Mouse (Mus musculus) G1E (cell line): ENCODE data around the gene Rgs6. TPM values are rescaled to one million over a fixed set of nuclear protein-coding genes. Genes with fewer than 3 reads are reported as not detected.

Source experiments
- ATAC-seq: 2 replicates; pipeline ENCODE4 v1.8.0; 2016; ENCODE audit warnings: mild to moderate bottlenecking; ENCODE audit not compliant: insufficient number of reproducible peaks, poor library complexity, low FRiP score, severe bottlenecking; ENCODE audit errors: extremely low read depth
- DNase-seq: peaks from one replicate; pipeline ENCODE4 v3.0.0; 2012; ENCODE audit warnings: low spot score
- H3K27me3 ChIP-seq: 2 replicates; pipeline ENCODE4 v1.6.1; 2012; ENCODE audit warnings: mild to moderate bottlenecking, low read length, inconsistent platforms; ENCODE audit not compliant: insufficient read depth
- H3K36me3 ChIP-seq: replicated peaks from 2 replicates; pipeline ENCODE3; 2012; ENCODE audit warnings: mild to moderate bottlenecking, inconsistent platforms
- H3K4me1 ChIP-seq: 2 replicates; pipeline ENCODE4 v1.6.1; 2012; ENCODE audit warnings: low read depth, low read length, inconsistent platforms, mixed read lengths; ENCODE audit not compliant: insufficient read depth
- H3K4me3 ChIP-seq: 2 replicates; pipeline ENCODE4 v1.5.1; 2012; ENCODE audit warnings: low read depth, mild to moderate bottlenecking, inconsistent platforms, low read length, moderate library complexity, mixed read lengths
- H3K9me3 ChIP-seq: replicated peaks from 2 replicates; pipeline ENCODE4 v1.6.1; 2012; ENCODE audit warnings: inconsistent platforms
- CTCF ChIP-seq: IDR thresholded peaks from 2 replicates; pipeline ENCODE4 v1.5.1; 2012; ENCODE audit warnings: low read depth, low read length, inconsistent platforms, mixed read lengths
- GATA1 ChIP-seq: IDR thresholded peaks from 2 replicates; pipeline ENCODE4 v1.6.1; 2012; ENCODE audit warnings: borderline replicate concordance, low read length, inconsistent platforms, mixed read lengths
- GATA2 ChIP-seq: IDR thresholded peaks from 2 replicates; pipeline ENCODE4 v1.6.1; 2012; ENCODE audit warnings: low read depth, low read length, inconsistent platforms, borderline replicate concordance
- POLR2AphosphoS5 ChIP-seq: IDR thresholded peaks from 2 replicates; pipeline ENCODE4 v1.6.1; 2012; ENCODE audit warnings: low read depth, low read length, inconsistent platforms; ENCODE audit not compliant: insufficient replicate concordance
- TAL1 ChIP-seq: conservative IDR thresholded peaks from 2 replicates; pipeline ENCODE4 v1.6.1; 2012; ENCODE audit warnings: low read depth, low read length, inconsistent platforms, mixed read lengths
- polyA plus RNA-seq: library from polyadenylated mRNA; stranded (reverse); fragments of >175 nt; gene quantifications from 2 replicates; pipeline ENCODE4 v1.2.3, GENCODE M21; 2012
- total RNA-seq, 2 experiments: library from RNA; stranded (forward) in 1 of 2; stranded (reverse) in 1 of 2; fragments of 200-1000 nt in 1 of 2; fragments of >200 nt in 1 of 2; fragmentation: Nextera tagmentation in 1 of 2; gene quantifications; 2 replicates each; pipeline ENCODE4 v1.2.3; 2014 to 2017

The Rgs6 gene
- total and polyA plus RNA-seq, 3 experiments, result 0.44 TPM; not detected in 2

GRCm38 (mm10) chr12:82998682-82999332 is 410.7 kb downstream of the Rgs6 start:
- Histone ChIP-seq H3K4me3 (no peak overlapping the region), H3K9me3 (no peaks in the 10 kb centered on the region), H3K4me1 (no peaks in the 10 kb centered on the region), H3K36me3 (no peaks in the 10 kb centered on the region), H3K27me3 (peaks cover 16% of the 10 kb centered on the region)
- no peak for DNase-seq
- no peak for ATAC-seq
- TF ChIP-seq CTCF (no peak), TAL1 (no peak), POLR2AphosphoS5 (no peak), GATA1 (no peak), GATA2 (no peak)

- TF ChIP-seq GATA1 (no peak), GATA2 (no peak), CTCF (no peak), TAL1 (no peak), POLR2AphosphoS5 (no peak)
- no peak for DNase-seq
Observed at GRCm38 (mm10) chr12:82999333-83000032, 411.4 kb downstream of the Rgs6 start.

GRCm38 (mm10) chr12:83000033-83000570 is 412.0 kb downstream of the Rgs6 start:
- no peaks in the 10 kb centered on the region for H3K9me3 ChIP-seq
- DNase-seq (no peak), ATAC-seq (no peak)
- H3K4me1 ChIP-seq, result no peaks in the 10 kb centered on the region
- no peaks in the 10 kb centered on the region for H3K36me3 ChIP-seq
- no peak overlapping the region for H3K4me3 ChIP-seq
- TF ChIP-seq CTCF, result no peak
- TF ChIP-seq GATA1, result no peak
- TF ChIP-seq GATA2, result no peak
- no peak for TF ChIP-seq TAL1
- TF ChIP-seq POLR2AphosphoS5, result no peak
- peaks cover 16% of the 10 kb centered on the region for H3K27me3 ChIP-seq

More at GRCm38 (mm10) chr12:82999333-83000032, 411.4 kb downstream of the Rgs6 start:
- no peaks in the 10 kb centered on the region for H3K9me3 ChIP-seq
- no peak overlapping the region for H3K4me3 ChIP-seq
- peaks cover 16% of the 10 kb centered on the region for H3K27me3 ChIP-seq
- no peaks in the 10 kb centered on the region for H3K36me3 ChIP-seq
- no peak for ATAC-seq
- H3K4me1 ChIP-seq, result no peaks in the 10 kb centered on the region

GRCm38 (mm10) chr12:83000957-83001356 is 412.9 kb downstream of the Rgs6 start:
- H3K9me3 ChIP-seq, result no peaks in the 10 kb centered on the region
- no peak overlapping the region for H3K4me3 ChIP-seq
- H3K4me1 ChIP-seq, result no peaks in the 10 kb centered on the region
- H3K27me3 ChIP-seq, result peaks cover 16% of the 10 kb centered on the region
- TF ChIP-seq POLR2AphosphoS5, result no peak
- H3K36me3 ChIP-seq, result no peaks in the 10 kb centered on the region
- DNase-seq, result no peak
- no peak for ATAC-seq

- DNase-seq (no peak), ATAC-seq (no peak)
- Histone ChIP-seq H3K4me1 (no peaks in the 10 kb centered on the region), H3K9me3 (no peaks in the 10 kb centered on the region), H3K27me3 (peaks cover 9% of the 10 kb centered on the region), H3K36me3 (no peaks in the 10 kb centered on the region), H3K4me3 (no peak overlapping the region)
- TF ChIP-seq CTCF (no peak), GATA1 (no peak), POLR2AphosphoS5 (no peak), GATA2 (no peak), TAL1 (no peak)
Observed at GRCm38 (mm10) chr12:83004014-83004682, 416.1 kb downstream of the Rgs6 start.

- DNase-seq (no peak), ATAC-seq (no peak)
- Histone ChIP-seq H3K4me1 (no peaks in the 10 kb centered on the region), H3K4me3 (no peak overlapping the region), H3K27me3 (peaks cover 22% of the 10 kb centered on the region), H3K36me3 (no peaks in the 10 kb centered on the region), H3K9me3 (no peaks in the 10 kb centered on the region)
- no peak for TF ChIP-seq GATA1
- no peak for TF ChIP-seq POLR2AphosphoS5
- no peak for TF ChIP-seq TAL1
- TF ChIP-seq GATA2, result no peak
- TF ChIP-seq CTCF, result no peak
Observed at GRCm38 (mm10) chr12:83011056-83011565, 423.0 kb downstream of the Rgs6 start.
